Mouse (Mus musculus): ENCODE results near the gene Ttc39b. TPM values are rescaled to one million over a fixed set of nuclear protein-coding genes. Genes with fewer than 3 reads are reported as not detected.

The Ttc39b gene
- polyA plus RNA-seq, 1 experiment from 2014 or later, result 5.6 TPM

- 86% methylated on average over 13 of the region's 13 CpGs for WGBS
- Histone ChIP-seq H3K27me3 (no peaks in the 10 kb centered on the region), H3K27ac (no peak overlapping the region), H3K4me3 (no peak overlapping the region), H3K4me2 (no peak overlapping the region), H3K4me1 (no peaks in the 10 kb centered on the region; the same call in 1 of the 2 replicates), H3K9ac (no peak overlapping the region), H3K36me3 (no peaks in the 10 kb centered on the region), H3K9me3 (no peaks in the 10 kb centered on the region)
- no peak for ATAC-seq (ENCODE audit: insufficient number of reproducible peaks, low FRiP score, low TSS enrichment, low read depth)
These were observed 103.1 kb downstream of the Ttc39b start for GRCm38 (mm10) chr4:83220761-83221557.

GRCm38 (mm10) chr4:83219253-83219652, 104.8 kb downstream of the Ttc39b start:
- WGBS, result 73% methylated on average over 5 of the region's 5 CpGs
- Histone ChIP-seq H3K27ac (no peak overlapping the region), H3K4me2 (no peak overlapping the region), H3K27me3 (no peaks in the 10 kb centered on the region), H3K9me3 (no peaks in the 10 kb centered on the region), H3K36me3 (no peaks in the 10 kb centered on the region), H3K4me3 (no peak overlapping the region), H3K4me1 (peaks cover 11% of the 10 kb centered on the region), H3K9ac (no peak overlapping the region)
- ATAC-seq (ENCODE audit: insufficient number of reproducible peaks, low FRiP score, low TSS enrichment, low read depth), result no peak

DNA sequence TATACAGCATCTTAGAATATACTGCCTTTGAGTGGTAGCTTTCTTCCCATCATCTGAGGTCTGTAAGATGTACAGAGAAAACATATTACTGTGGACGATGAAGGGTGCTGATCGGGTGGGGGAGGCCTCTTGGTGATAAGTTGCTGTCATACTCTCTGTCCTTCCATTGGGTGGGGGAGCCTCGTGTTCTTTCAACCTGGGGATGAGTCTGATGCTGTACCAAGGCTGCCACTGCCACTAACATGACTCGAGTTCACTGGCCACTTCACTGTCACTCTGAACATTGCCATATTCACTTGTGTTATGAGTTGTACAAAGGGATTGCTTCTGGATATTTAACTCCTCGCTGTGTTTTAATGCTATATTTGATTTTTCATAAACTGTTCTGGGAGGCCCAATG, 106.9 kb downstream of the Ttc39b start:
- Histone ChIP-seq H3K4me3 (no peak overlapping the region), H3K27ac (no peak overlapping the region), H3K9me3 (no peaks in the 10 kb centered on the region), H3K4me1 (peaks cover 13% of the 10 kb centered on the region), H3K36me3 (no peaks in the 10 kb centered on the region), H3K27me3 (no peaks in the 10 kb centered on the region), H3K9ac (no peak overlapping the region), H3K4me2 (no peak overlapping the region)
- ATAC-seq (ENCODE audit: insufficient number of reproducible peaks, low FRiP score, low TSS enrichment, low read depth), result no peak
- WGBS, result 92% methylated on average over 5 of the region's 5 CpGs

GRCm38 (mm10) chr4:83216381-83216780, 107.7 kb downstream of the Ttc39b start:
- H3K4me1 ChIP-seq, result peaks cover 17% of the 10 kb centered on the region
- no peak overlapping the region for H3K27ac ChIP-seq
- no peak overlapping the region for H3K4me3 ChIP-seq
- no peak overlapping the region for H3K4me2 ChIP-seq
- no peaks in the 10 kb centered on the region for H3K9me3 ChIP-seq
- no peaks in the 10 kb centered on the region for H3K36me3 ChIP-seq
- WGBS, result 78% methylated on average over 7 of the region's 7 CpGs
- no peak for ATAC-seq (ENCODE audit: insufficient number of reproducible peaks, low FRiP score, low TSS enrichment, low read depth)
- no peak overlapping the region for H3K9ac ChIP-seq
- H3K27me3 ChIP-seq, result no peaks in the 10 kb centered on the region

GRCm38 (mm10) chr4:83215776-83216175, 108.3 kb downstream of the Ttc39b start:
- H3K36me3 ChIP-seq, result no peaks in the 10 kb centered on the region
- peak overlapping the region; percentile 8; the same call in 1 of the 2 replicates for H3K27ac ChIP-seq
- 53% methylated on average over 1 of the region's 1 CpGs for WGBS

GRCm38 (mm10) chr4:83214822-83215558, 109.1 kb downstream of the Ttc39b start:
- no peaks in the 10 kb centered on the region for H3K9me3 ChIP-seq
- H3K4me2 ChIP-seq, result no peak overlapping the region
- peaks cover 17% of the 10 kb centered on the region for H3K4me1 ChIP-seq
- H3K4me3 ChIP-seq, result no peak overlapping the region
- no peak for ATAC-seq (ENCODE audit: insufficient number of reproducible peaks, low FRiP score, low TSS enrichment, low read depth)
- H3K36me3 ChIP-seq, result no peaks in the 10 kb centered on the region
- WGBS, result 32% methylated on average over 9 of the region's 9 CpGs
- peak overlapping the region; percentile 59 for H3K27ac ChIP-seq
- no peak overlapping the region for H3K9ac ChIP-seq
- no peaks in the 10 kb centered on the region for H3K27me3 ChIP-seq

More at GRCm38 (mm10) chr4:83215776-83216175, 108.3 kb downstream of the Ttc39b start:
- no peak overlapping the region for H3K4me2 ChIP-seq
- no peak overlapping the region for H3K9ac ChIP-seq
- H3K4me1 ChIP-seq, result peaks cover 17% of the 10 kb centered on the region
- no peaks in the 10 kb centered on the region for H3K9me3 ChIP-seq
- H3K4me3 ChIP-seq, result no peak overlapping the region
- no peaks in the 10 kb centered on the region for H3K27me3 ChIP-seq
- ATAC-seq (ENCODE audit: insufficient number of reproducible peaks, low FRiP score, low TSS enrichment, low read depth), result no peak

DNA sequence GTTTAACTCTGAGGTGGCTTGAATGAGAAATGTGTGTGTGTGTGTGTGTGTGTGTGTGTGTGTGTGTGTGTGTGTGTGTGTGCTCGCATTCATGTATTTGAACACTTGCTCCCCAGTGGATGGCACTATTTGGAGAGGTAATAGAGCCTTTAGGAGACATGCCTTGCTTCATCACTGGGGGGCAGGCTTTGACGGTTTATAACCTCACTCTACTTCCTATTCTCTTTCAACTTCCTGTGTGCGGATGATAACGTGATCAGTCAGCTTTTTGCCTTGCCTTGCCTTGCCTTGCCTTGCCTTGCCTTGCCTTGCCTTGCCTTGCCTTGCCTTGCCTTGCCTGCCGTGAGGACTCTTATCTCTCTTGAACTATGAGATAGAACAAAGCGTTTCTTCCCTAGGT, 110.3 kb downstream of the Ttc39b start:
- Histone ChIP-seq H3K9me3 (no peaks in the 10 kb centered on the region), H3K36me3 (no peaks in the 10 kb centered on the region), H3K9ac (no peak overlapping the region), H3K4me1 (peaks cover 17% of the 10 kb centered on the region), H3K27me3 (no peaks in the 10 kb centered on the region), H3K4me2 (no peak overlapping the region), H3K4me3 (no peak overlapping the region), H3K27ac (no peak overlapping the region)
- ATAC-seq (ENCODE audit: insufficient number of reproducible peaks, low FRiP score, low TSS enrichment, low read depth), result no peak
- WGBS, result 86% methylated on average over 6 of the region's 6 CpGs

DNA sequence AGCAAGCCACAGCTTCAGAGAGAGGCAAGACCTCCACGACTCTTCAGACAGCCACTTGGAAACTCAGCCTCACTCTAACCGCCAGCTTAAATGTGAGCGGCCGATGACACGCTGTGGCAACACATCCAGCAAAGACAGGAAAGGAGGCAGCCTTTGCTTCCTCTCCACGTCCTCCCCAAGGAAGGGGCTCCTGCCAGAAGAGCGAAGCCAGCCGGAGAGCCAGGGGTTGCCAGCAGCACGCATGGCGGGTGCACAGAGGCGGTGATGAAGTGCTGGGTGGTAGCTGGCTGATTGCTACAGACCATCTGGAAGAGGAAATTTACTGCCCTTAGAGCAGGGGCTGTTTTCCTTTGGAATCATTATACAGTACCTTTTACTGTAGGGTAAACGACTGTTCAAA, 112.3 kb downstream of the Ttc39b start:
- H3K9ac ChIP-seq, result no peak overlapping the region
- ATAC-seq (ENCODE audit: insufficient number of reproducible peaks, low FRiP score, low TSS enrichment, low read depth), result 0 out of 2 replicates have a peak, but pooled peaks have one; percentile 30

DNA sequence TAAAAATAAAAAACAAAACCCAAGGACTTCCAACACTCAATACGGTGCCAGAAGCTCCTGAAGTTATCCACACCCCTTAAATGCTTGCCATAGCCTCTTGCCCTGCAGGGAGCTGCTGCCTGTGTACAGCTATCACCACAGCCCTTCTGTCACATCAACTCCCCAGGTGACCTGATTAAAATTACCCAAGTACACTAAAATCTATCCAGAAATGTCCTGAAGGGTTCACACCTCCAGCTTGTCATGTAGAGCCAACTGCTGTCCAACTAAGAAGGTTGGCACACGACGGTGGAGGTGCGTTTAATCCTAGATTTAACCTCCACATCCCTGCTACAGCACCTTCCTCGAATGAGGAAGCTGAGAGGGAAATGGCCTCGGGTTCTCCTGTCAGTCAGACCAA, 113.6 kb downstream of the Ttc39b start:
- H3K4me2 ChIP-seq, result no peak overlapping the region
- H3K27ac ChIP-seq, result no peak overlapping the region
- no peaks in the 10 kb centered on the region for H3K27me3 ChIP-seq
- H3K9ac ChIP-seq, result no peak overlapping the region
- peaks cover 13% of the 10 kb centered on the region for H3K4me1 ChIP-seq
- H3K9me3 ChIP-seq, result no peaks in the 10 kb centered on the region
- H3K4me3 ChIP-seq, result no peak overlapping the region
- WGBS, result 79% methylated on average over 6 of the region's 6 CpGs
- H3K36me3 ChIP-seq, result no peaks in the 10 kb centered on the region
- no peak for ATAC-seq (ENCODE audit: insufficient number of reproducible peaks, low FRiP score, low TSS enrichment, low read depth)

More for the DNA sequence above, 112.3 kb downstream of the Ttc39b start:
- H3K27ac ChIP-seq, result peak overlapping the region; percentile 54; the same call in 1 of the 2 replicates
- no peaks in the 10 kb centered on the region for H3K9me3 ChIP-seq
- H3K4me3 ChIP-seq, result 0 out of 2 replicates have a peak overlapping the region, but pooled peaks have one; percentile 7
- H3K4me1 ChIP-seq, result peaks cover 17% of the 10 kb centered on the region
- WGBS, result 22% methylated on average over 12 of the region's 12 CpGs
- H3K4me2 ChIP-seq, result peak overlapping the region; percentile 32; the same call in 1 of the 2 replicates
- H3K36me3 ChIP-seq, result no peaks in the 10 kb centered on the region
- no peaks in the 10 kb centered on the region for H3K27me3 ChIP-seq

- no peaks in the 10 kb centered on the region for H3K36me3 ChIP-seq
- no peak overlapping the region for H3K4me2 ChIP-seq
- peaks cover 4% of the 10 kb centered on the region; the same call in 1 of the 2 replicates for H3K4me1 ChIP-seq
- no peak overlapping the region for H3K27ac ChIP-seq
- no peaks in the 10 kb centered on the region for H3K9me3 ChIP-seq
- H3K27me3 ChIP-seq, result no peaks in the 10 kb centered on the region
- ATAC-seq (ENCODE audit: insufficient number of reproducible peaks, low FRiP score, low TSS enrichment, low read depth), result no peak
- 62% methylated on average over 10 of the region's 10 CpGs for WGBS
- no peak overlapping the region for H3K4me3 ChIP-seq
- no peak overlapping the region for H3K9ac ChIP-seq
These were observed 117.1 kb downstream of the Ttc39b start for GRCm38 (mm10) chr4:83206803-83207586.

- Histone ChIP-seq H3K36me3 (no peaks in the 10 kb centered on the region), H3K4me3 (no peak overlapping the region)
These were observed 117.6 kb downstream of the Ttc39b start for GRCm38 (mm10) chr4:83206416-83206802.

More at GRCm38 (mm10) chr4:83206416-83206802, 117.6 kb downstream of the Ttc39b start:
- Histone ChIP-seq H3K27me3 (no peaks in the 10 kb centered on the region), H3K9me3 (no peaks in the 10 kb centered on the region), H3K4me2 (no peak overlapping the region), H3K9ac (no peak overlapping the region), H3K4me1 (no peaks in the 10 kb centered on the region), H3K27ac (no peak overlapping the region)
- ATAC-seq (ENCODE audit: insufficient number of reproducible peaks, low FRiP score, low TSS enrichment, low read depth), result no peak
- 80% methylated on average over 2 of the region's 2 CpGs for WGBS

Data from limb, embryonic 15.5 days (tissue).